Mouse (Mus musculus) kidney, embryonic 15.5 days (tissue): ENCODE data around the gene Mef2b. TPM values are rescaled to one million over a fixed set of nuclear protein-coding genes. Genes with fewer than 3 reads are reported as not detected.

Experiments used
- ATAC-seq: fragments of 200-750 bp; cut with Nextera tagmentation; replicated peaks from 2 replicates; pipeline ENCODE4 v1.8.0; 2017; ENCODE audit warnings: moderate TSS enrichment; ENCODE audit not compliant: low FRiP score
- H3K27ac ChIP-seq: fragments of 300-500 bp; sonication (generic); 2 replicates; pipeline ENCODE4 v1.5.1; 2015; ENCODE audit warnings: mild to moderate bottlenecking, inconsistent platforms
- H3K27me3 ChIP-seq: fragments of 300-500 bp; sonication (generic); 2 replicates; pipeline ENCODE4 v1.6.1; 2015; ENCODE audit warnings: inconsistent platforms
- H3K36me3 ChIP-seq: fragments of 300-500 bp; sonication (generic); 2 replicates; pipeline ENCODE4 v1.6.1; 2015; ENCODE audit warnings: inconsistent platforms
- H3K4me1 ChIP-seq: fragments of 300-500 bp; sonication (generic); 2 replicates; pipeline ENCODE4 v1.6.1; 2015; ENCODE audit warnings: inconsistent platforms
- H3K4me2 ChIP-seq: fragments of 300-500 bp; sonication (generic); 2 replicates; pipeline ENCODE4 v1.6.1; 2015; ENCODE audit warnings: moderate library complexity, mild to moderate bottlenecking, inconsistent platforms
- H3K4me3 ChIP-seq: fragments of 300-500 bp; sonication (generic); replicated peaks from 2 replicates; pipeline ENCODE4 v1.5.1; 2015; ENCODE audit warnings: mild to moderate bottlenecking, inconsistent platforms
- H3K9ac ChIP-seq: fragments of 300-500 bp; sonication (generic); 2 replicates; pipeline ENCODE4 v1.6.1; 2015; ENCODE audit warnings: mild to moderate bottlenecking, inconsistent platforms
- H3K9me3 ChIP-seq: fragments of 300-500 bp; sonication (generic); replicated peaks from 2 replicates; pipeline ENCODE4 v1.6.1; 2016; ENCODE audit warnings: inconsistent platforms
- WGBS: fragments of 180-500 bp; shearing (Covaris S2); methylation state at CpG from one replicate; pipeline ENCODE4 v1.1.7; 2015; ENCODE audit warnings: mixed read lengths; 5-methylcytosine and 5-hydroxymethylcytosine counted together
- polyA plus RNA-seq: library from polyadenylated mRNA; unstranded; fragments of >200 nt; fragmentation: Nextera tagmentation; extraction: Ambion mirVana; gene quantifications from 2 replicates; pipeline ENCODE4 v1.2.1, GENCODE M21; 2015

The Mef2b gene
- polyA plus RNA-seq, 1 experiment from 2014 or later, result 0.29 TPM

DNA sequence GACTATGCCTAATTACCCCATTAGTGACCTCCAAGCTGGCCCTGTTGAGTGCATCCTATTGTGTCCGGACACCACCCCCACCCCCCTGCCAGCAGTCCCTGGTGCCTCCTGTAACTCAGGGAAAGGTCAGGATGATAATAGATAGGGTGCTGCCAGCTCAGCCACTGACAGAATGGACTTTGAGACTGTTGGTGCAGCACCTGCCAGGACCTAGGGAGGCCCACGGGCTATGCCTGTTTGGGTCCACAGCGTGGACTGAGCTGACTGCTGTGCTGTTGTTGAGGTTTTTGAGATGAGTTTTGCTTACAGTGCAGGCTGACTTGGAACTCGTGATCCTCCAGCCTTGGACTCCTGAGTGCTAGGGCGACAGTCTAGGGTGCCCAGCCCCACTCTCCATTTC lies 53.7 kb downstream of the Mef2b start:
- H3K9ac ChIP-seq, result no peak overlapping the region
- 66% methylated on average over 5 of the region's 5 CpGs for WGBS
- ATAC-seq, result no peak
- no peak overlapping the region for H3K4me2 ChIP-seq
- no peaks in the 10 kb centered on the region for H3K9me3 ChIP-seq
- no peak overlapping the region for H3K27ac ChIP-seq
- H3K4me3 ChIP-seq, result no peak overlapping the region
- no peaks in the 10 kb centered on the region for H3K4me1 ChIP-seq
- no peaks in the 10 kb centered on the region for H3K36me3 ChIP-seq
- H3K27me3 ChIP-seq, result no peaks in the 10 kb centered on the region

DNA sequence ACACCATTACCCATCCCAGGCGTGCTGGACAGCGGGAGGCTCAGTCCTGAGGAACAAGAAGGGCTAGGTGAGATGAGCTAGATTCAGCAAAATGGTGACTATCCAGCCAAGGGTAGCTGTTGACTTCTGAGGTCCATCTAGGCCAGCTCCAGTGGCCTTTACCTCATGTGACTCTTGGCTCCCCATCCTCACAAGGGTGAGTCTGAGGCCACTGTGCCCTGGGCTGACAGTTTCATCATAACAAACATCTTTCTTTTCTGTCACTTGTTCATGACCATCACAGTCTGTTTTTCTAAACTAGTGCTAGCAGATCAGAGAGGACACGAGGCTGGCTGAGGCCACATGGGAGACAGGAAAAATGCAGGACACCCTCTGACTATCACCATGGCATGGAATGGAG lies 54.7 kb downstream of the Mef2b start:
- Histone ChIP-seq H3K27me3 (no peaks in the 10 kb centered on the region), H3K4me3 (no peak overlapping the region), H3K36me3 (no peaks in the 10 kb centered on the region), H3K4me2 (no peak overlapping the region), H3K27ac (no peak overlapping the region), H3K9me3 (no peaks in the 10 kb centered on the region), H3K9ac (no peak overlapping the region), H3K4me1 (no peaks in the 10 kb centered on the region)
- no peak for ATAC-seq
- WGBS, result 78% methylated on average over 3 of the region's 3 CpGs

DNA sequence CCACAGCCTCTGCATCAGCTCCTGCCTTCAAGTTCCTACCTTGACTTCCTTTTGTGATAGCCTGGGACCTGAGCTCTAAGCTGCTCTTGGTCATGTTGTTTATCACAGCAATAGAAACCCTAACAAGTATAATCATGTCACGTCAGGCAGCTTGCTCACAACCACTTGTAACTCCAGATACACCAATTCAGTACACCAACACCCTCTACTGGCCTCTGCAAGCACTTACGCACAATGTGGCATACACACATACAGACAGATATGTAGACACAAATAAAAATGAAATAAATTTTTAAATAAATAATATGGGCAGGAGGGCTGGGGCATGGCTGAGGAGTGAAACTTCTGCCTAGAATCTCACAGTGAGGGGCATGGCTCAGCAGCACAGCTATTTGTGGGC lies 56.3 kb downstream of the Mef2b start:
- ATAC-seq, result no peak

DNA sequence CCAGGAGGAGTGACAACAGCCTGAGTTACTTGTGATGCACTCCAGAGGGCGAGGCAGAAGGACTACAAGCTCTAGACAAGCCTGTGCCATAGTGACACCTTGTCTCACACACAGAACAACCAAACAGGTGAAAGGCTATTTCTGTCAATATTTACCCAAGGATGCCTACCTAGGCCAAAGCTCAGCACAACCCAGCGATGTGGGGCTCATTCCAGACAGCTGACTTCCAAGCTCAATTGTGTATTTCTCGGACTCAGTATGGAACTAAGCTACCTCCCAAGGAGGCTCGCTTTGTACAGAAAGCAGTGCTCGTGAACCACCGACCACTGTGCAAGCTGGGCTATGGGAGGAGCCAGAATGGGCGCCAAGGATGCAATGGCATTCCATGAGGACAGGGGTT lies 58.1 kb downstream of the Mef2b start:
- 55% methylated on average over 7 of the region's 7 CpGs for WGBS
- no peak overlapping the region for H3K27ac ChIP-seq

More for the DNA sequence above, 56.3 kb downstream of the Mef2b start:
- H3K36me3 ChIP-seq, result no peaks in the 10 kb centered on the region
- H3K27ac ChIP-seq, result no peak overlapping the region
- H3K4me3 ChIP-seq, result no peak overlapping the region
- no peaks in the 10 kb centered on the region for H3K27me3 ChIP-seq
- no peaks in the 10 kb centered on the region for H3K9me3 ChIP-seq
- no peak overlapping the region for H3K4me2 ChIP-seq
- H3K4me1 ChIP-seq, result peaks cover 6% of the 10 kb centered on the region; the same call in 1 of the 2 replicates
- 73% methylated on average over 2 of the region's 2 CpGs for WGBS
- no peak overlapping the region for H3K9ac ChIP-seq

DNA sequence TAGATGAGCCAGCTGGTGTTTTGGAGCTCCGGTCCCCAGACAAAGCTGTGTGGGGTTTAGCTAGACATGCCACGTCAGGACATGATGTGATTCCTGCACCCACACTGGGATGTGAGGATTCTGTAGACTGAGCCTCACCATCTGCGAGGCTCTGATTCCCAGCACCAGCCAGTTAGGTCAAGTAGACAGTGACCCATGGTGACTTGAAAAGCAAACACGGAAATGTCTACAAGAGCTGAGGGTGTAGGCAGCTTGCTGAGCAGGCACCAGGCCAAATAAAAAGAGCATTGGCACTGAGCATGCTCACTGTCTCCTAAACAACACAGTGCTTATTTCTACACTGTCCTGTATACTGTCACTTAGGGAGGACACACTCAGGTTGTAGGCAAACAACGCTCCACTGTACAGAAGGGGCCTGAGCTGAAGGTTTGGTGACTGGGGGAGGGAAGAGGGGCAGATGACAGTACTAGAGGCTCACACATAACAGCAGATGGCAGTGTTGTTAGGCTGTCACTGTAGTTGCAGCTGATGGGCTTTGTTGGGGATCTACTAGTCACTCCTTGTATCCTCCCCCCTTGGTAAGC lies 60.7 kb downstream of the Mef2b start:
- ATAC-seq, result peak; percentile 47

More for the DNA sequence above, 58.1 kb downstream of the Mef2b start:
- H3K4me1 ChIP-seq, result peaks cover 6% of the 10 kb centered on the region; the same call in 1 of the 2 replicates
- H3K9ac ChIP-seq, result no peak overlapping the region
- no peak overlapping the region for H3K4me2 ChIP-seq
- ATAC-seq, result no peak
- no peak overlapping the region for H3K4me3 ChIP-seq
- H3K27me3 ChIP-seq, result no peaks in the 10 kb centered on the region
- H3K36me3 ChIP-seq, result no peaks in the 10 kb centered on the region
- no peaks in the 10 kb centered on the region for H3K9me3 ChIP-seq

DNA sequence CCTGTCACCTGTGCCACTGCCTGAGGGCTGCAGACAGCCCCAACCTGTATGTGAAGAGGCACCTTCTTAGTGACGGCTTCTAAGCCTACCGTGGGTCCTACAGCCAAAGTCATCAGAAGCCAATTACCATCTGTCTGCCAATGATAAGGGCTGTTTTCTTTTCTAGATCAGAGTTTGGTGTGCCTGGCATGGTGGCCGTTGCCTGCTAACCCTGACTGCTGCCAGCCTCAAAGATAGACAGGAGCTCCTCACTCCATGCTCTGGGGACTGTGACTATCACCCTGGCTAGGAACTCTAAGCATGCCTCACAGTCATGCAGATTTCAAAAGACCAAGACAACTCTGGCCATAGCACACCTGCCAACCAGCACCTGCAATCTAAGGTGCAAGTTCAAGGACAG lies 61.9 kb downstream of the Mef2b start:
- H3K36me3 ChIP-seq, result no peaks in the 10 kb centered on the region
- WGBS, result 73% methylated on average over 3 of the region's 3 CpGs
- no peak overlapping the region for H3K9ac ChIP-seq
- no peak overlapping the region for H3K4me3 ChIP-seq
- H3K27ac ChIP-seq, result no peak overlapping the region
- no peaks in the 10 kb centered on the region for H3K9me3 ChIP-seq
- peaks cover 6% of the 10 kb centered on the region; the same call in 1 of the 2 replicates for H3K4me1 ChIP-seq
- no peak overlapping the region for H3K4me2 ChIP-seq
- no peak; the same call in 1 of the 2 replicates for ATAC-seq
- no peaks in the 10 kb centered on the region for H3K27me3 ChIP-seq

More for the DNA sequence above, 60.7 kb downstream of the Mef2b start:
- H3K4me1 ChIP-seq, result peaks cover 6% of the 10 kb centered on the region; the same call in 1 of the 2 replicates
- H3K27ac ChIP-seq, result no peak overlapping the region
- H3K27me3 ChIP-seq, result no peaks in the 10 kb centered on the region
- H3K36me3 ChIP-seq, result no peaks in the 10 kb centered on the region
- H3K9me3 ChIP-seq, result no peaks in the 10 kb centered on the region
- 49% methylated on average over 5 of the region's 5 CpGs for WGBS
- H3K4me3 ChIP-seq, result no peak overlapping the region
- H3K9ac ChIP-seq, result no peak overlapping the region
- H3K4me2 ChIP-seq, result no peak overlapping the region

DNA sequence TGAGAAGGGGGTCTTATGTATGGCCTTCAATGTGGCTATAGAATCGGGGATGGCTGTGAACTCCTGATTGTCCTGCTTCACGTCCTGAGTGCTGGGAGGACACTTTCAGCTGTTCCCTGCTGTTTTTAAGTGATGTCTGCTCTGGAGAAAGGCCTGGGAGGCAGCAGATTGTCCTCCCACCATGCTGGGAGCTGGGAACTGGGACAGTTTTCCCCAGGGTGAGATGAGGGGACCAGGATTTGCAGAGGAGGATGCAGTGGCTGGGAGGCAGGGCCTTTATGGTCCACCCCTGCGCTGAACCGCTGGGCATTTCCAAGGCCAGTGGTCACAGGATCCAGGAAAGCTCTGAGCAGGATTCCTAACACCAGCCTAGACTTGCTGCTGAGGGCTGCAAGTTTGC lies 63.6 kb downstream of the Mef2b start:
- ATAC-seq, result no peak
- no peak overlapping the region for H3K4me3 ChIP-seq
- no peak overlapping the region for H3K4me2 ChIP-seq
- no peak overlapping the region for H3K27ac ChIP-seq
- 76% methylated on average over 4 of the region's 4 CpGs for WGBS
- peaks cover 6% of the 10 kb centered on the region; the same call in 1 of the 2 replicates for H3K4me1 ChIP-seq
- no peaks in the 10 kb centered on the region for H3K9me3 ChIP-seq
- H3K36me3 ChIP-seq, result no peaks in the 10 kb centered on the region
- H3K27me3 ChIP-seq, result no peaks in the 10 kb centered on the region
- no peak overlapping the region for H3K9ac ChIP-seq

DNA sequence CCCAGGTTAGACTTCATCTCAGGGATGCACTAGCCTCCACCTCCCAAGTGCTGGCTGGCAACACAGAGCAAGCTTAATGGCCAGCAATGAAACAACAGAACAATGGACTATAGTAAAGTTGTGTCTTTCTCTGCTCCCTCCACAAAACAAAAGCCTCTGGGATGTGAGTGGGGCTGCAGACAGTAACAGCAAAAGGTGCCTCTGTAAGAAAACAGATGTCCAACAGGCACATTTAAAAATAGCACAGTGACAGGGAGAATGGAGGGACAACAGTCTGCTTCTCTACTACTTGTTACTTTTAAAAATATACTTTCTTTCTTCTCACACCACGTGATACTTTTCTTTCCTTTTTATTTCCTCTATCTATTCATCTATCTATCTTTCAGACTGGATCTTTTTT lies 65.2 kb downstream of the Mef2b start:
- no peak for ATAC-seq
- WGBS, result 55% methylated on average over 1 of the region's 1 CpGs
- peaks cover 6% of the 10 kb centered on the region; the same call in 1 of the 2 replicates for H3K4me1 ChIP-seq
- H3K27ac ChIP-seq, result no peak overlapping the region
- no peaks in the 10 kb centered on the region for H3K27me3 ChIP-seq
- no peak overlapping the region for H3K9ac ChIP-seq
- no peak overlapping the region for H3K4me3 ChIP-seq
- H3K4me2 ChIP-seq, result no peak overlapping the region
- H3K36me3 ChIP-seq, result no peaks in the 10 kb centered on the region
- H3K9me3 ChIP-seq, result no peaks in the 10 kb centered on the region

DNA sequence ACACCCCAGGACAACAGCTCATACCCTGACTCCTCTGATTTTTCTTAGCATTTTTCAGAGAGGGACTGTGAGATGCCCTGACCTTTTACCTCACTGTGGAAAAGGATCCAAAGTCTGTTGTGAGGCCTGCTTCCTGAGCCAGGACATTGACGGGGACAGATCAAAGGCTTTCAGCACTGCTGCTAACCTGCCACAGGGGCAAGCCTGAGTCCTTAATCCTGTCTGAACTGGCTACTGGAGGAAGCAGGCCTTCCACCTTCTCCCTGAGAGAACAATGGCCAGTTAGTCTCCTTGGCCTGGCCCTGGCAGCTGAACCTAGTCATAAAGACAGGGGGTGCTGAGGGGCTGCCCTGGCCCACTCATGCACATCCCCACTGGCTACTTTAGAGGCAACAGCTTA lies 68.6 kb downstream of the Mef2b start:
- no peak overlapping the region for H3K4me3 ChIP-seq
- no peak overlapping the region for H3K9ac ChIP-seq
- H3K9me3 ChIP-seq, result no peaks in the 10 kb centered on the region
- H3K27ac ChIP-seq, result no peak overlapping the region
- H3K27me3 ChIP-seq, result no peaks in the 10 kb centered on the region
- H3K4me2 ChIP-seq, result no peak overlapping the region
- peaks cover 21% of the 10 kb centered on the region for H3K4me1 ChIP-seq
- 33% methylated on average over 1 of the region's 1 CpGs for WGBS
- no peaks in the 10 kb centered on the region for H3K36me3 ChIP-seq
- ATAC-seq, result no peak

DNA sequence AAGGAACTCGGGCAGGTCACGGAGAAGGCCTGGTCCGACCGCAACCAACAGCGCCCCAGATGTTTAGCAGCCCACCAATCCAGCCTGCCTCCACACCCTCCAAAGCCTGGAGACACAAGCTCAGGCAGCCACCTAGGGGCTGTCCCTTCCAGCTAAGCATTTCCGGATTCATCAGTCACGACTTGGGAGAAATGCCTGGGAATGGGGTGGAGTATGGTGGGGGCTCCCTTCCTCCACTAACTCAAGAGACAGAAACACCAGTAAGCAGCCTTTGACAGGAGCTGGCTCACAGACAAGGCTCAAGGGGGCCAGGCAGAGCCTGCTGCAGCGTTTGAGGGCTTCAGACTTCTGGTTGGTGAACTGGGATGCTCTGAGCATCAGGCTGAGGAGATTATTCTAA lies 71.0 kb downstream of the Mef2b start:
- no peak overlapping the region for H3K4me3 ChIP-seq
- H3K9me3 ChIP-seq, result no peaks in the 10 kb centered on the region
- peaks cover 23% of the 10 kb centered on the region for H3K4me1 ChIP-seq
- ATAC-seq, result no peak
- H3K27ac ChIP-seq, result no peak overlapping the region
- H3K27me3 ChIP-seq, result no peaks in the 10 kb centered on the region
- H3K4me2 ChIP-seq, result peak overlapping the region; percentile 22
- no peak overlapping the region for H3K9ac ChIP-seq
- no peaks in the 10 kb centered on the region for H3K36me3 ChIP-seq
- 14% methylated on average over 8 of the region's 8 CpGs for whole genome bisulfite sequencing

DNA sequence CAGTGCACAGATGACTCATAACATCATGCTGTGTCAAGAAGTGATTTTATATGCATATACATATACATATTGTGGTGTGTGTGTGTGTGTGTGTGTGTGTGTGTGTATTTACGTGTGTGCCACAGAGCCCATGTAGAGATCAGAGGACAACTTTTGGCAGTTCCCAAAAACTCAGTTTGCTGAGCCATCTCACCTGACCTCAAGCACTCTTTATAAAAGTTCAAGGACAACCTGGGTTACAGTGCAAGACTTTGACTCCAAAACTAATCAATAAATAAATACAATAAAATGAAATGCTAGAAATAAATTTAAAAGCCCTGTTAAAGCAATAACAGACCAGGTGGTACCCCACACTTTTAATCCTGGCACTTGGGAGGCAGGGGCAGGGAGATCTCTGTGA lies 71.8 kb downstream of the Mef2b start:
- ATAC-seq, result no peak
- Histone ChIP-seq H3K27ac (no peak overlapping the region), H3K4me1 (peaks cover 23% of the 10 kb centered on the region), H3K36me3 (no peaks in the 10 kb centered on the region), H3K4me3 (peak overlapping the region; percentile 73), H3K4me2 (peak overlapping the region; percentile 99), H3K9ac (peak overlapping the region; percentile 68), H3K27me3 (no peaks in the 10 kb centered on the region), H3K9me3 (no peaks in the 10 kb centered on the region)
- WGBS, result 84% methylated on average over 1 of the region's 1 CpGs

DNA sequence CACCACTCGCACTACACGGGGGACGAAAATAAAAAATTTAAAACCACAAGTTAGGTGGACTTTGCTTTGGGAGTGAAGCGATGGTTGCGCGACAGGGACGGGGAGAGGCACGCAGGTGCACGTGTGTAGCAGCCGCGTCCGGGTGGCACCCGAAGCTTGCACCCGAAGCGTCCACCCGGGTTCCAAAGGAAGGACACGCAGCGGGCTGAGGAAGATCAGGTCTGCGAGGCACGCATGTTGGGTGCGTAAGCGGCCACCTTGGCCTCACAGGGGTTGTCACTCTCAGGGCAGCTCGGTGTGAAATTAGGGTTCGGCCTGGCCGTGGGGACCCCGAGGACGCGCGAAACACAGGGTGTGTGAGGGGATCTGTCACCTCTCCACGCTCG lies 72.2 kb downstream of the Mef2b start:
- H3K4me3 ChIP-seq, result peak overlapping the region; percentile 73
- peak overlapping the region; percentile 69 for H3K27ac ChIP-seq
- H3K9ac ChIP-seq, result peak overlapping the region; percentile 68
- peaks cover 23% of the 10 kb centered on the region for H3K4me1 ChIP-seq
- no peaks in the 10 kb centered on the region for H3K27me3 ChIP-seq
- no peaks in the 10 kb centered on the region for H3K36me3 ChIP-seq
- peak; percentile 0; the same call in 1 of the 2 replicates for ATAC-seq
- WGBS, result 1% methylated on average over 31 of the region's 31 CpGs
- peak overlapping the region; percentile 99 for H3K4me2 ChIP-seq
- no peaks in the 10 kb centered on the region for H3K9me3 ChIP-seq
